Mouse (Mus musculus): ENCODE measurements at regions not wholly inside any gene's neighbourhood (a gene's known extent, or its start where the extent isn't known, plus 50 kb on each side); places are given as distances from the start of the nearest gene placed in this dataset.

- H3K9ac ChIP-seq (ENCODE audit: low read depth, low read length), result no peak overlapping the region
- H3K36me3 ChIP-seq (ENCODE audit: control insufficient read depth, insufficient read depth, low read length), result no peaks in the 10 kb centered on the region
- H3K4me2 ChIP-seq (ENCODE audit: low read depth, low read length), result no peak overlapping the region
- H3K27me3 ChIP-seq (replicated peaks; ENCODE audit: control insufficient read depth, insufficient read depth, low read length), result no peaks in the 10 kb centered on the region
- no peak overlapping the region for H3K4me3 ChIP-seq (ENCODE audit: low read depth, low read length)
- no peak for ATAC-seq (ENCODE audit: low read depth)
- WGBS, result 78% methylated on average over 8 of the region's 8 CpGs
- H3K4me1 ChIP-seq (ENCODE audit: control insufficient read depth, insufficient read depth, low read length), result no peaks in the 10 kb centered on the region
- H3K27ac ChIP-seq (replicated peaks; ENCODE audit: low read depth, low read length), result no peak overlapping the region
- H3K9me3 ChIP-seq (ENCODE audit: control insufficient read depth, low read length), result no peaks in the 10 kb centered on the region
- DNase-seq (ENCODE audit: low spot score), result no peak
These were observed 610.2 kb downstream of the Slc4a3 start for GRCm38 (mm10) chr1:76156291-76156690.

GRCm38 (mm10) chr1:76167486-76167885 is 621.4 kb downstream of the Slc4a3 start:
- DNase-seq (ENCODE audit: low spot score) (peak; percentile 74), ATAC-seq (ENCODE audit: low read depth) (peak; percentile 62)
- 51% methylated on average over 2 of the region's 2 CpGs for WGBS
- no peak overlapping the region for H3K4me2 ChIP-seq (ENCODE audit: low read depth, low read length)
- H3K9me3 ChIP-seq (ENCODE audit: control insufficient read depth, low read length), result no peaks in the 10 kb centered on the region
- no peaks in the 10 kb centered on the region for H3K36me3 ChIP-seq (ENCODE audit: control insufficient read depth, insufficient read depth, low read length)
- H3K4me3 ChIP-seq (ENCODE audit: low read depth, low read length), result no peak overlapping the region
- no peak overlapping the region for H3K9ac ChIP-seq (ENCODE audit: low read depth, low read length)
- no peak overlapping the region for H3K27ac ChIP-seq (replicated peaks; ENCODE audit: low read depth, low read length)
- no peaks in the 10 kb centered on the region for H3K4me1 ChIP-seq (ENCODE audit: control insufficient read depth, insufficient read depth, low read length)
- no peaks in the 10 kb centered on the region for H3K27me3 ChIP-seq (replicated peaks; ENCODE audit: control insufficient read depth, insufficient read depth, low read length)

- WGBS, result 87% methylated on average over 3 of the region's 3 CpGs
- H3K27me3 ChIP-seq (replicated peaks; ENCODE audit: control insufficient read depth, insufficient read depth, low read length), result no peaks in the 10 kb centered on the region
- H3K4me1 ChIP-seq (ENCODE audit: control insufficient read depth, insufficient read depth, low read length), result no peaks in the 10 kb centered on the region
- no peak overlapping the region for H3K4me2 ChIP-seq (ENCODE audit: low read depth, low read length)
- H3K9me3 ChIP-seq (ENCODE audit: control insufficient read depth, low read length), result no peaks in the 10 kb centered on the region
- H3K4me3 ChIP-seq (ENCODE audit: low read depth, low read length), result no peak overlapping the region
- no peaks in the 10 kb centered on the region for H3K36me3 ChIP-seq (ENCODE audit: control insufficient read depth, insufficient read depth, low read length)
- no peak overlapping the region for H3K27ac ChIP-seq (replicated peaks; ENCODE audit: low read depth, low read length)
- DNase-seq (ENCODE audit: low spot score) (no peak), ATAC-seq (ENCODE audit: low read depth) (no peak)
- no peak overlapping the region for H3K9ac ChIP-seq (ENCODE audit: low read depth, low read length)
These were observed 635.1 kb downstream of the Slc4a3 start for GRCm38 (mm10) chr1:76181181-76181580.

GRCm38 (mm10) chr1:76194844-76195243 is 648.8 kb downstream of the Slc4a3 start:
- ATAC-seq (ENCODE audit: low read depth), result no peak
- Histone ChIP-seq H3K4me2 (ENCODE audit: low read depth, low read length) (no peak overlapping the region), H3K27me3 (replicated peaks; ENCODE audit: control insufficient read depth, insufficient read depth, low read length) (no peaks in the 10 kb centered on the region), H3K9ac (ENCODE audit: low read depth, low read length) (no peak overlapping the region), H3K9me3 (ENCODE audit: control insufficient read depth, low read length) (no peaks in the 10 kb centered on the region), H3K4me1 (ENCODE audit: control insufficient read depth, insufficient read depth, low read length) (no peaks in the 10 kb centered on the region; the same call in 1 of the 2 replicates), H3K36me3 (ENCODE audit: control insufficient read depth, insufficient read depth, low read length) (no peaks in the 10 kb centered on the region), H3K4me3 (ENCODE audit: low read depth, low read length) (no peak overlapping the region), H3K27ac (replicated peaks; ENCODE audit: low read depth, low read length) (no peak overlapping the region)
- 53% methylated on average over 4 of the region's 4 CpGs for WGBS
- no peak for DNase-seq (ENCODE audit: low spot score)

- no peak for DNase-seq (ENCODE audit: low spot score)
- no peaks in the 10 kb centered on the region for H3K9me3 ChIP-seq (ENCODE audit: control insufficient read depth, low read length)
- no peak overlapping the region for H3K27ac ChIP-seq (replicated peaks; ENCODE audit: low read depth, low read length)
- ATAC-seq (ENCODE audit: low read depth), result no peak
- H3K27me3 ChIP-seq (replicated peaks; ENCODE audit: control insufficient read depth, insufficient read depth, low read length), result no peaks in the 10 kb centered on the region
- H3K36me3 ChIP-seq (ENCODE audit: control insufficient read depth, insufficient read depth, low read length), result no peaks in the 10 kb centered on the region
- H3K4me1 ChIP-seq (ENCODE audit: control insufficient read depth, insufficient read depth, low read length), result no peaks in the 10 kb centered on the region; the same call in 1 of the 2 replicates
- H3K4me2 ChIP-seq (ENCODE audit: low read depth, low read length), result no peak overlapping the region
- H3K9ac ChIP-seq (ENCODE audit: low read depth, low read length), result no peak overlapping the region
- no peak overlapping the region for H3K4me3 ChIP-seq (ENCODE audit: low read depth, low read length)
- WGBS, result 88% methylated on average over 3 of the region's 3 CpGs
These were observed 651.6 kb downstream of the Slc4a3 start for GRCm38 (mm10) chr1:76197651-76198050.

- 25% methylated on average over 3 of the region's 3 CpGs for WGBS
- no peak for ATAC-seq (ENCODE audit: low read depth)
- H3K4me1 ChIP-seq (ENCODE audit: control insufficient read depth, insufficient read depth, low read length), result no peaks in the 10 kb centered on the region; the same call in 1 of the 2 replicates
These were observed 654.8 kb downstream of the Slc4a3 start for GRCm38 (mm10) chr1:76200906-76201305.

GRCm38 (mm10) chr1:76212486-76212885 is 666.4 kb downstream of the Slc4a3 start:
- WGBS, result 92% methylated on average over 5 of the region's 5 CpGs
- Histone ChIP-seq H3K4me3 (ENCODE audit: low read depth, low read length) (no peak overlapping the region), H3K4me1 (ENCODE audit: control insufficient read depth, insufficient read depth, low read length) (no peaks in the 10 kb centered on the region), H3K27ac (replicated peaks; ENCODE audit: low read depth, low read length) (no peak overlapping the region), H3K36me3 (ENCODE audit: control insufficient read depth, insufficient read depth, low read length) (no peaks in the 10 kb centered on the region), H3K9ac (ENCODE audit: low read depth, low read length) (no peak overlapping the region), H3K4me2 (ENCODE audit: low read depth, low read length) (no peak overlapping the region), H3K9me3 (ENCODE audit: control insufficient read depth, low read length) (no peaks in the 10 kb centered on the region), H3K27me3 (replicated peaks; ENCODE audit: control insufficient read depth, insufficient read depth, low read length) (no peaks in the 10 kb centered on the region)
- ATAC-seq (ENCODE audit: low read depth) (no peak), DNase-seq (ENCODE audit: low spot score) (no peak)

More at GRCm38 (mm10) chr1:76200906-76201305, 654.8 kb downstream of the Slc4a3 start:
- H3K36me3 ChIP-seq (ENCODE audit: control insufficient read depth, insufficient read depth, low read length), result no peaks in the 10 kb centered on the region
- peak; percentile 85 for DNase-seq (ENCODE audit: low spot score)
- no peak overlapping the region for H3K27ac ChIP-seq (replicated peaks; ENCODE audit: low read depth, low read length)
- H3K4me3 ChIP-seq (ENCODE audit: low read depth, low read length), result no peak overlapping the region
- H3K9me3 ChIP-seq (ENCODE audit: control insufficient read depth, low read length), result no peaks in the 10 kb centered on the region
- H3K4me2 ChIP-seq (ENCODE audit: low read depth, low read length), result no peak overlapping the region
- H3K9ac ChIP-seq (ENCODE audit: low read depth, low read length), result no peak overlapping the region
- H3K27me3 ChIP-seq (replicated peaks; ENCODE audit: control insufficient read depth, insufficient read depth, low read length), result no peaks in the 10 kb centered on the region

GRCm38 (mm10) chr1:76244721-76245120 is 698.7 kb downstream of the Slc4a3 start:
- WGBS, result 74% methylated on average over 3 of the region's 3 CpGs
- Histone ChIP-seq H3K9ac (ENCODE audit: low read depth, low read length) (no peak overlapping the region), H3K4me1 (ENCODE audit: control insufficient read depth, insufficient read depth, low read length) (peaks cover 12% of the 10 kb centered on the region; the same call in 1 of the 2 replicates), H3K4me2 (ENCODE audit: low read depth, low read length) (no peak overlapping the region), H3K27ac (replicated peaks; ENCODE audit: low read depth, low read length) (no peak overlapping the region), H3K36me3 (ENCODE audit: control insufficient read depth, insufficient read depth, low read length) (no peaks in the 10 kb centered on the region), H3K9me3 (ENCODE audit: control insufficient read depth, low read length) (no peaks in the 10 kb centered on the region), H3K27me3 (replicated peaks; ENCODE audit: control insufficient read depth, insufficient read depth, low read length) (no peaks in the 10 kb centered on the region), H3K4me3 (ENCODE audit: low read depth, low read length) (no peak overlapping the region)
- DNase-seq (ENCODE audit: low spot score), result no peak
- no peak for ATAC-seq (ENCODE audit: low read depth)

- ATAC-seq (ENCODE audit: low read depth) (no peak), DNase-seq (ENCODE audit: low spot score) (peak; percentile 54)
- H3K9ac ChIP-seq (ENCODE audit: low read depth, low read length), result no peak overlapping the region
- H3K27ac ChIP-seq (replicated peaks; ENCODE audit: low read depth, low read length), result no peak overlapping the region
- H3K4me3 ChIP-seq (ENCODE audit: low read depth, low read length), result no peak overlapping the region
- 25% methylated on average over 8 of the region's 8 CpGs for WGBS
- no peaks in the 10 kb centered on the region for H3K36me3 ChIP-seq (ENCODE audit: control insufficient read depth, insufficient read depth, low read length)
- H3K4me1 ChIP-seq (ENCODE audit: control insufficient read depth, insufficient read depth, low read length), result peaks cover 16% of the 10 kb centered on the region
- H3K9me3 ChIP-seq (ENCODE audit: control insufficient read depth, low read length), result no peaks in the 10 kb centered on the region
- no peak overlapping the region for H3K4me2 ChIP-seq (ENCODE audit: low read depth, low read length)
- no peaks in the 10 kb centered on the region for H3K27me3 ChIP-seq (replicated peaks; ENCODE audit: control insufficient read depth, insufficient read depth, low read length)
These were observed 700.2 kb downstream of the Slc4a3 start for GRCm38 (mm10) chr1:76246181-76246796.
